Mouse (Mus musculus) adrenal gland, postnatal 36 days (tissue): ENCODE results near the gene Arxes2. TPM values are rescaled to one million over a fixed set of nuclear protein-coding genes. Genes with fewer than 3 reads are reported as not detected.
A peak's percentile ranks its signal among the peaks of the same experiment; 100 is the strongest.
"Not testable (repeated sequence)": the region's sequence is repeated elsewhere in the genome, so short reads cannot be mapped to it uniquely, and the experiment has no call there.

Source experiments
- DNase-seq, 2 experiments: peaks; one replicate each; pipeline ENCODE4 v3.0.0; 2021; ENCODE audit warnings: mixed read lengths in 1 of 2
- long read RNA-seq, 2 experiments: library from polyadenylated mRNA; stranded (forward); transcript quantifications; one replicate each; pipeline ENCODE4 v2.0.0; 2021; ENCODE audit warnings: borderline sequencing depth in 2 of 2
- total RNA-seq, 2 experiments: library from RNA; stranded (reverse); gene quantifications; 2 replicates each; pipeline ENCODE4 v1.2.3; 2021

The Arxes2 gene
- 10 to 100 TPM; 40.9 to 73.2 TPM for total RNA-seq
- long read RNA-seq, experiment 1, transcript Arxes2-201 (1 exons, 1,532 nt): major isoform, 55 of 55 reads
- long read RNA-seq, experiment 1, partial matches to known transcripts: 0 of 55 reads
- long read RNA-seq, experiment 1, other reads (novel, unspliced or antisense): 0 of 55 reads
- long read RNA-seq, experiment 2, transcript Arxes2-201 (1 exons, 1,532 nt): major isoform, 33 of 33 reads
- long read RNA-seq, experiment 2, partial matches to known transcripts: 0 of 33 reads
- long read RNA-seq, experiment 2, other reads (novel, unspliced or antisense): 0 of 33 reads

DNA sequence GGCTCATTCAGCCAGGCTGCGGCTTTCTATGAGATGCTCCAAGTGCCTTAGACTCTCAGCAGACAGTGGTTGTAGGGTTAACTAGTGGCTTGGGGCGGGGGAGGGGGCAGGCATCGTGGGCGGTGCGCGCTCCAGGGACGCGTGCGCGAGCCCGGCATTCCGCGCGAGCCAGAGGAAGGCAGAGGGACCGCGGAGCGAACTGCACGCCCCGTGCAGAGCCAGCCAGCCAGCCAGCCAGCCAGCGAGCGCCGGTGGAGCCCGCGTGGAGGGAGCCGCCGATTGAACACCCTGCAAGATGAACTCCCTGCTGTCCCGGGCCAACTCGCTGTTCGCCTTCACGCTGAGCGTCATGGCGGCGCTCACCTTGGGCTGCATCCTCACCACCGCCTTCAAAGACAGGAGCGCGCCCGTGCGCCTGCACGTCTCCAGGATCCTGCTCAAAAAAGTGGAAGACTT lies at the start of gene Arxes2:
Gene Arxes2, plus strand, starts transcription at position 161 of the 456 bp plus-strand sequence.
- DNase-seq: peak in 1 of 2 experiments; percentile 13

DNA sequence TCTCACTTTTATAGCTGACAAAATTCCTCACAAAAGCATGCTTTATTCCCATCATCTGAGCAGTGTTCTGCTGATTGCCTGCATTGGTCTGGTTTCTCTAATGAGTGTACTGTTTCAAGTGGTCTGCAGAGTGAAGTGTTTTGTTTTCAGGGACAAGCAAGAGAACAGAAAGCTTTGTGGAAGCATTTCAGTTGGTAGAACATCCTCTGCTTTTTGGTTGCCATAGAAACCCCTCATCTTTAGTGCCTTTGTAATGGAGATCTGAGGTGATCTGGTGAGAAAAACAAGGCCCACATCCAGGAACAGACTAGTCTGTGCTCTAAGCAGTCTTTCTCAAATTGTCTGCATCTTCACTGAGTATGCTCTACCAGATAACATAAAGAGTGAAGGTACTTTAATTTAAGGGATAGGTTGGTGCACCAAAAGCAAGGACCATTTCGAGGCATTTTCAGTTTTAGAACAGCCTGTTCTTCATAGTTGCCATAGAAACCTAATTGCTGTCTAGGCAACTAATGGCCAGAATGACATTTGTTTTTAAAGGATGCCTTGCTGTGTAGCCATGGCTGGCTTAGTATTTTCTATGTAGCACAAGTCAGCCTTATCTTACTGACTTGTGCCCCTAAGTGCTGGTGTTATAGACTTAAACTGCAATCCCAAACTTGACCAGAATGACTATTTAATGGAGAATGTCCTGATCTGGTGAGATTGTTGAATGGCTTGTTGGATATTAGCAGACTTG lies 44.8 kb upstream of the Arxes2 start:
- no peak for DNase-seq

DNA sequence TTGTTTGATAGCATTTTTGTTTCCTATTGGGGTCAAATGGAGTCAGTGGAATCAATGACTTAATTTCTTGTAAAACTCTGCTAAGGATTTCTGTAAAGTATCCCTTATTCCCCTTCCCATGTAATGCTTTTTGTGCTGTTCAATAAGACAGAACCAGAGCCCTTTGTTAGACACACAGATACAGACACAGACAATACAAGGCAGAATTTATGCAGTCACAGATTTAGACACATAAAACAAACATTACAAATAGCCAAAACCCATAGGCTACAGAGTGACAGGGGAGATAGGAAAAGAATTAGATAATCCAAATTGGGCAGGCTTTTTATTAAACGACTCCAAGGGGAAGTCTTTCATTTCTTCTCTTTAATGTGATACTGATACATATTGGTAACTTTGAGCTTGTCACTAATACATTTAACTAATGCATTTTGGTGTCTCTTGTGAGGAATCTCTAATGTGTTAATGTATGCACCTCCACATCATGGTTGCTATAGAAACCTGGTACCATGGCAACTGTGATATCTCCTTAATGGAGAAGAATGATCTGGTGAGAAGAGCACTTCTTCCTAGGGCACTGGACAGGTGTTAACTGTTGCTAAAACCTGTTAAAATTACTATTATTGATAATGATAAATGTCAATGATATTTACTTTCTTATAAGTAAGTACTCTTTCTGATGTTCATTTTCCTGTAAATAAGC lies 36.5 kb upstream of the Arxes2 start:
- DNase-seq: no peak

DNA sequence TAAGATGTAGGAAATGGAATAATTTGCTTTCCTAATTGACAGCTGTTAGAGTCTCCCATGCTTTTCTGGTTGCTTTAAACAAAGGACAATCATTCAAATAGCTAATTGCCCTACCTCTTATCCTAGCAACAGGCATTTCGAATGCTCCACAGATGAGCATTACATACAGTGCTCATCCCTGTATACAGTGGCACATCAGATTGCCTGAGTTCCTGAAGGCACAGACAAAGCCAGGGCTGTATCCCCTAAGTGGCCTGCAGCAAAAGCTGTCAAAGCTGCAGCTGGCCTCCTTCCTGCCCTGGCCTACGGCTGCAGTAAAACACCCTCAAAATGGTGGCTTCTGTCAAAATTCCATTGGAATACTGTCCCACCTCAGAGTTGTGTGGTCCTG lies 35.9 kb upstream of the Arxes2 start:
- no peak for DNase-seq

DNA sequence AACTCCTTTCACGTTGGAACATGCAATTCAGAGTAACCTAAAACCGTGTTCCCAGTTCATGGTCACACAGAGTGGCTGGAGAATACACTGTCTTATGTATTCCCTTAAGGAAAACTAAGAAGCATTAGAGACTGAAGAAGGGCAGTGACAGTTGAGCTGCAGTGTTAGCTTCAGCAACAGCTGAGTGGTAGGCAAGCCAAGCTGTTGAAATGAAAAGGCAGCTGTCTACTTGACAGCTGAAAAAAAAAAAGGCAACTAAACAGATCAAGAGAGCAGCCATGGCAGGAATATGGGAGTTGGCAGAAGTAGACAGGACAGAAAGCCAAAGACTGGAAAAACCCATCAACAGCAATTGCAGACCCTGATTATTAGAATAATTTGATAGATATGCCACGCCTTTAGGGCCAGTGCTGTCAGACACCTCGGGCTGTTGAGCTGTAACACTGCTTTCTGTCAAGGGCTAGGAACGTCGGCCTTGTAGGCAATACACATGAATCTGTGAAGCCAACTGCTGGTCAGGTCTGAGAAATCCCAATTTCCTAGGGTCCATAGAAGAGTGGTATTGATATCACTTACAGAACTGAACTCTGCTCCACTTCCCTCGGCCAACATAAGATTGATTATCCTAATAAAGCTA lies 34.9 kb upstream of the Arxes2 start:
- DNase-seq: no peak

DNA sequence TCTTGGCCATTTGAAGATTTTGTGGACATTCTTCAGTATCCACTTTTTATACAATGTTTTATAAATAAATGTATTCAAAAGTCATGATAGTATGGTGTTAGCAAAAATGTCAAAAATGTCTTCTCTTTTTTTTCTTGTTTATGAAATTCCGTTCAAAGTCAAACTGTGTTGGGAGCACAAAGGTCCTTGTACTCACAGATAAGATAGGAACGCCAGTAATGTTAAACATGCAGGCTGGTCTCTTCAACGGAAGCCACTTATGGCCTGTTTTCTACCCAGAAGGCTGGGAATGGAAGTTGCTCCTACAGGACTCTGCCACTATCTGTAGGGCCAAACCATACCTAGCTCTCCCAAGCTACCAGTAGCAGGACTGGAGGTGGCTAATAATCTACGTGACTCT lies 34.1 kb upstream of the Arxes2 start:
- no peak for DNase-seq

DNA sequence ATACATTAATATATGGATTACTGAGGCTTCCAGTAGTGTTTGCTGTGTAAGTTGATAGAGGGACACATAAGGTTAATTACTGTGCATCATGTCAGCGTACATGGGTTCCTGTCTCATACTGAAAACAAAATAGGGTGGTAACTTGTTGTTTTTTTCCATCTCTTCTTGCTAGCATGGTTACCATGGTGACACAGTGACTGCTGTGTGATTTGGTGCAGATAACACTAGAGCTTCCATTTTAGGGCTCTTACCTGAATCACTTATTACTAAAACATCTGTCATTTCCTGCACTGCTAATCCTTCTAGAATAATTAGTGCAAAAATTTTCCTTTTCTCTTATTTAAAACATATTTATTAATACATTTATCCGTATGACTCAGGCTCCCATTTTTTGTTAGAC lies 31.3 kb upstream of the Arxes2 start:
- DNase-seq: no peak

DNA sequence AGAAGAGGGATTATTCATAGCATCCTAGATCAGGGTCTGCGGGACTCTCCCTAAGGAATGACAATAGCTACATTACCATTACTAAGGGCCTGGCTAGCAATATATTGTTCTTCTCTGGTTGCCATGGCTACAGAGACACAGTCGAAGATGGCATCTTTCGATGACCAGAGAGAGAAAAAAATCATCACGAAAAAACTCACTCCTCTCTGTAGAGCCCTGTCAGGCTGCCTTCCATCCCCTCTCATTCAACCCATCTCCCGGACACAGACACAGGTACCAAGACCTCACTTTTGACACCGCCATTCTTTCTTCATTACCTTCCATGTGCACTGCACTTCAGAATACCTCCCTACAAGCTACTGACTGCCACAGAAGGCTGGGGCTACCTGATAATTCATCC lies 30.5 kb upstream of the Arxes2 start:
- DNase-seq: no peak

DNA sequence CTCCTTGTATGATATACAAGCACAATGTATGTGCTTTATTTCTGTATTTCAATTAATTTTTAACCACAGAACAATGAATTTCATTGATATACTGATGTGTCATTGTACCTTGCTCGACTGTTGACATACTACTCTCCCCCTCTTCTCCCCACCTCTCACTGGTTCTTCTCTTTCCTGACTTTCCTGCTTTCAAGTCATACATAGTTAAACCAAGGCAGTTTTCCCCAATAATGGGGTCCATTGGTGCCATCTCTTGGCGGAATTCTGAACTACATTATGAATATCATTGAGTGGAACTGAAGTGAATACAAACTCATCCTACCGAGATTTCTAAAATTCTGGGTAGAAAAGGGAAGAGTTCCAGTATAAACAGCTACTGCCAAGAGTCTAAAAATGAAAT lies 30.0 kb upstream of the Arxes2 start:
- peak in 1 of 2 experiments; percentile 13 for DNase-seq

DNA sequence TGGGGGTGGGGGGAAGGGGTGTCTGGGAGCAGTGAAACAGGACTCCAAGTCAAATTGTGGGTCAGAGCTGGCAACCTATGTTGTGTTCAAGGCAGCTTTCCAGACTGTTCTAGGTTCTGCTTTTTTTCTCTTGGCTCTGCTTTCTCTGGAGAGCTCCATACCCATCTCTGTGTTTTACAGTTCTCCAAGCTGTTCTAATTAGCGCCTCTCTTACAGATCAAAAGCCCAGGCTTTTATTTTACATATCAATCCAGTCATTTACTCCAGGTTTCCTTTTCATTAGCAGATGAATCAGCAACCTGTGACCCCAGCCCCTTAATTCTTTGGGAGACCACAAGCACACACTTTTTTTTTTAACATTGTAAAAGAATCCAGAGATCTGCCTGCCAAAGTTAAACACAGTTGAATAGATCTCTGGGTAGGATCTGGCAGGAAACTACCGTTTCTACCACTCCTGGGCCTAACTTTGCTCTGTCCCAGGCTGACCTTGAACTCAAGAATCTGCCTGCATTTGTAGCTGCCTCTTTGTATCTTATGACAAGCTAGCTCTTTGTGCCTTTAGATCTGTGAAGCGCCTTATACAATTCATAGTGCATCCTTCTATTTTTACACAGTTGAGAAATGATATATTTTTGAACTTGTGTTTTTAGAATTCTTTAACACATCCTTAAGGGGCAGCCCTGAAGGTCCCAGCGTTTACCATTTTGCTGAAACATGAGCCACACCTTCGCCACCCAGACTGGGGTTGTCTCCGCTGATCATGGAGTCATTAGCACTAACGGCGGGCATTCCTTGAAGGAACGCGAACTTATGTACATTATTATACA lies 19.8 kb upstream of the Arxes2 start:
- no peak for DNase-seq

DNA sequence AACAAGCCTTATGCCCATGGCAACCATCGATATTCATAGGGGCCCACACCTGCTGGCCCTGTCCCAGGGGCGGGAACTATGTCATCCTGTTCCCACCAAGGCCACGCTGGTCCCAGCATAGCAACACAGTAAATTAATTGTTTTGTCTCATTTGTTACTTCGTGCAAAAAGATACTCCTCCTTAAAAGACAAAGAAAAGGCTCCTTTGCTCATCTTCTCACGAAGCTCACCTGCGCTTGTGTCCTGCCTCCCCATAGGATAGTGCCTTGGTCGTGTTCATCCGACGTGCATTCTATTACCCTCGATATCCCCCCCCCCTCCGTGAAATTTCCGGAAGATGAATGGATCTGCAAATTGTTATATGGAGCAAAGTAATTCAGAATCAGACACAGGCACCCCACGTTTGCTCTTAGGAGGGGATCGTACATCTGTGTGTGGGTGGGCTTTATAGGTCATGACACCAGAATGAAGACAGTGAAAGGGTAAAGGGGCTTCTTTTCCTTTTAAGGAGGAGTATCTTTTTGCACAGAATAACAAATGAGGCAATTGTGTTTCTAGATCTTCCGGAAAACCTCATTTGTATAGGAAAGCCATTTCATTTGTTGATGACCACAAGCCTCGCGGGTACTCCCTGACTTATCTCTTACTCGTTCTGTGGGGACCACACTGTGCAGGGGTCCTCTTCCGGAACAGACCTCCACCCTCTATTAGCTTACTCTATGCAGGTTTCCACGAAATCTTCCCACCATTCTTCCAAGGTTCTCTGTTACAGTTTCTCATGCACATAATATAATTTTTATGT lies 19.0 kb upstream of the Arxes2 start:
- no peak for DNase-seq

DNA sequence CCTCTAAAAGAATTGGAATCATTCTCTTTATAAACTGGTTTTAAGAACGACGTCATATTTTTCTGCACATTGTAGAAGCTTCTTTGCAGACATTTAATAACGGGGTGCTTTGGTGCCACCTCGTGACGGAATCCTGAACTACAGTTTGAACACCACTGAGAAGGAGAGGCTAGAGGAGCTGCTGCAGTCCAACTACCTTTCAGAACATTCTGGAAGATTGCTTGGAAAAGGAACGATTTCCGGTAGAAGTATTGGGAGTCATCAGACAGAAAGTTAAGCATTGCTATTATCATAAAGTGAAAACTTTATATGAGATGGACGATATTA lies 18.4 kb upstream of the Arxes2 start:
- peak; percentile 70 to 72 for DNase-seq

DNA sequence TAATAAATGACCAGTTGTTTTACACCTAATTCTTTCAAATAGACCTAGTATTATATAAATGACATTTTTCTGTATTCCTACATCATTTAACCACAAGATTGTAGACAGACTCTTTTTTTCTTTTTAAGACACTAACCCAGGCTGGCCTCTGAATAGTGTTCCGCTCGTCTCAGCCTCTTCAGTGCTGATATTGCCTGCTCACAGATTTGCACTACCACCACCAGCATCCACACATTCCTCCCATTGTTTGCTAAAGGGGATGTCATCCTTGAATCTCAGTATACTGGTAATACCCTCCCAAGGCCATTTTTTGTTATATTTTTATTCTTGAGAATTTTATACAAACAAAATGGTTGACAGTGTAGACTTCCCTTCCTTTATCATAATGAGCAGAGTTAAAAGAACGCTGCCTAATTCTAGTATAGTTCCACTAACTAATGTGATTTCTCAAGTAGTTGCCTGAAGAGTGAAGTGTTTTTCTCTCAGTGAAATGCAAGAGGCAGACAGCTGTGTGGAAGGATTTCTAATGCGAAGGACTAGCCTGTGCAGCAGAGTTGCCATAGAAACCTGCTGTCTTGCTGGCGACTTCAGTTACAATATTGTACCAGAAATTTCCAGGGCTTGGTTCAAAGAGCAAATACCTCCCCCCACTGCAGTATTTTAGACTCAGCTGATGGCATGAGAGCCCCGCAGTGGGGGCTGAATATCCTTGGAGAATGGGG lies 8.9 kb upstream of the Arxes2 start:
- no peak for DNase-seq

DNA sequence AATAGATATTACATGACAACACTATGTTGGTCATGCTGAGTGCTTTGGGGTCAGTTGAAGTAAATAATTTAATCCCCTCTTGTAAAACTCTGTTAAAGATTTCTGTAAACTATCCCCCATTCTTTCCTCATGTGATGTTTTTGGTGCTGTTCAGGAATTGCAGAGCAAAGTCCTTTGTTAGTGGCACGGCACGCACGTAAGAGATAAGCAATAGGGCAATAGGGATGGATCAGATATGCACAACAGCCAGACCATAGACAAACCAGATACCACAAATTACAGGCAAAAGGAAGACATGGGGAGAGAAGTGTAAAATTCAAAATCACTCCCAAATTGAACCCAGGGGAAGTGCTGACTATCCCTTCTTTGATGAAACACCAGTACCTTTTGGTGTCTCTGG lies 7.4 kb upstream of the Arxes2 start:
- DNase-seq: no peak

DNA sequence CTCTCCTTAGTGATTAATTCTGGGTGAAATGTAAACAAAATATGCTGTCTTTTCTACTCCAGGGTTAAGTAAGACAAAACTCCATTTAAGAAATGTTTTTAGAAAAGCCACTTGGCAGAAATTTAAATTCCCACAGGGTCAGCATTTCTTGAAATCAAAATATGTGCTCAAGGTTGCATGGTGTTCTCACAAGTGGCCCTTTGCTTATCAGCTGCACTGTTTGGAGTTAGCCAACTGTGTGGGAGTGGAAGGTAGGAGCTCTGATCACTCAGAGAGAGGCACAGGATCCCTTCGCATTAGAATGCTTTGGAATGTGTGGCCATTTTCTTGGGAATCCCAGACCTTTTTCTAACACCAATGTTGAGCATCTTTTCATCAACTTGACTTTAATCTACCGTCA lies 3.0 kb upstream of the Arxes2 start:
- no peak for DNase-seq

DNA sequence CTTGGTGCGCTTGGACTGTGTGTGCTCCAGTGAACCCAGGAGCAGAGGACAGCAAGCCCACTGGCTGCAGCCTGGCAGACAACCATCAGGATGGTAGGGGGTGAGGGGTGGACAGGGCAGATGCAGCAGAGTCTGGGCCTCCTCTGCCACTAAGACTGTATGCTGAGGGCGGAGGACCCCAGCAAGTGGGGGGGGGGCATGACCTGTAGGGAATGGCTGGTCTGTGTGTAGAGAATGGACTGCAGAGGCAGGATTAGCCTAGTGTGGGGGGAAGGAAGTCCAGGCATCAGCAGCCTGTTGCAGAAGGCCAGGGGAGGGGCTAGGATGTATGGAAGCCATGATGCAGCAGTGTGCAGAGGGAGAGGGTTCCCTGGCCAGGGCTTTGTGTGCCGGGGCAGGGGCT lies 431 bp upstream of the Arxes2 start:
- not testable (repeated sequence) for DNase-seq

DNA sequence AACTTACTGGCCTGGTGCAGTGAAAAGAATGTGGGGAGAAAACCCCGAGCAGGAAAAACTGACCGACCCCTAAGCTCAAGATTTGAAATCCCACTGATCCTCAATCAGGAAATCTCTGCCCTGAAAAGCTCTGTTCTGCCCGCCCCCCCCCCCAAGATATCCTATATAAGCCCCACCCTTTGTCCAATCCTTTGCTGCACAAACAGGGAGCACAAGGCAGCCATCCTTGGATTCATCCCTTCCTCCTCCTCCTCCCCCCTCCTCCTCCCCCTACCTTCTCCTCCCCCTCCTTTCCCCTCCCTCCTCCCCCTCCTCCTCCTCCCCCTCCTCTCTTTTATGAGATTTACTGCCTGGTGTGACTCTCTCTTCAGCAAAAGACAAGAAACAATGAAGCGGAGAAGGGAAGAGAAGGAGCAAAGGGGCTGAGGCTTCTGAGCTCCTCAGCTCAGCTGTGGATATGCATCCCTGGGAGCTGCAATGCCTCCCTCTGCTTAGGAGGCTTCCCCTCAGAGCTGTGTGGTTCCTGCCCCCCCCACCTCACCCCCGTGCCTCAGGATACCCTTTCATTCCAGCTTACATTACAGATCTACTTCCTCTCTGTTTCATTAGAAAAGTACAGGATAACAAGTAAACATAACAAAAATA lies 13.7 kb downstream of the Arxes2 start:
- no peak for DNase-seq

DNA sequence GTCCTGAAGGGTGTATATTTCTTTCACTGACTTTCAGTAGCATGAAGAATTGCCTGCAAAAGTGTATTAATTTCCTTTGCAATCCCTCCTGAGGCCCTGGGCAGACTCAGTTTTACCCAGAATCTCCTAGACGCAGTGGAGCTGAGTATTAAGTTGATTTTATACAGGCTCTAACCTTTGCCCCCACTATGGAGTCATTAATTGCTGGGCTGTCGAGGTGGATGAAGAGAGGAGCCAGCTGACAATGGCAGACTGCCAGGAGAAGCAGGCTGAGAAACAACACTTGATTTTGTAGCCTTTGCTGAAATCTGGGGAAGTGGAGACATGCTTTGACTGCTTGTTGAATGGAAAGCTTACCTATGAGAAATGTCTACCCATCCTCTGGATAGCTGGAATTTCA lies 20.8 kb downstream of the Arxes2 start:
- DNase-seq: peak in 1 of 2 experiments; percentile 7

DNA sequence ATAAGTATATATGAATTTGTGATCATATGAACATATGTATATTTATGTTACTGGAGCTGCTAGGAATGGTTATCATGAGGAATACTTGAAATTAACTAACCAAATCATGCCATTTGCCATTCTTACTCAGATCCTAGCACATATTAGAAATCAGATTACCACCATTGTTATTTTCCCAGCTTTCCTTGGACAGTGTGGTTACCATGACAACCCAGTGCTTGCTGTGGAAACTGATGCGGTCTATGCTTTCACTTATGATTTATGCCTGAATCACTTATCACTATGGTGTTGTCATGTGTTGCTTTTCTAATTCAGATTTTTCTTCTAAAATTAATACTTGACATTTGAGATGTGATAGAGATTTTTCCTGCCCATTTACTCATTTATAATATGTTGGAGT lies 36.7 kb downstream of the Arxes2 start:
- no peak for DNase-seq
